Mouse (Mus musculus) CH12.LX (cell line): ENCODE measurements at regions not wholly inside any gene's neighbourhood (a gene's known extent, or its start where the extent isn't known, plus 50 kb on each side); places are given as distances from the start of the nearest gene placed in this dataset.
A peak's percentile ranks its signal among the peaks of the same experiment; 100 is the strongest.

Source experiments
- DNase-seq: peaks from one replicate; pipeline ENCODE4 v3.0.0-alpha.2; 2013; ENCODE audit errors: extremely low read depth
- H3K27ac ChIP-seq: 2 replicates; pipeline ENCODE4 v1.5.1; 2012; ENCODE audit warnings: low read depth, mild to moderate bottlenecking, control low read depth, moderate library complexity; ENCODE audit not compliant: insufficient read depth
- H3K27me3 ChIP-seq: replicated peaks from 2 replicates; pipeline ENCODE3; 2012; ENCODE audit warnings: inconsistent platforms
- H3K36me3 ChIP-seq, 2 experiments: replicated peaks in 1 of 2; 2 replicates each; pipeline versions ENCODE3 to v1.6.1; 2012; ENCODE audit warnings: inconsistent platforms in 1 of 2, low read length in 1 of 2, mild to moderate bottlenecking in 1 of 2, mixed read lengths in 1 of 2, moderate library complexity in 1 of 2; ENCODE audit not compliant: control insufficient read depth in 1 of 2, insufficient read depth in 1 of 2
- H3K4me1 ChIP-seq, 2 experiments: 2 replicates each; pipeline ENCODE4 v1.6.1; 2012; ENCODE audit warnings: inconsistent platforms in 1 of 2, moderate library complexity in 1 of 2; ENCODE audit not compliant: insufficient read depth in 2 of 2, control insufficient read depth in 1 of 2
- H3K4me2 ChIP-seq: 2 replicates; pipeline ENCODE4 v1.6.1; 2012; ENCODE audit warnings: low read depth, mild to moderate bottlenecking, control low read depth; ENCODE audit not compliant: poor library complexity, insufficient read depth, severe bottlenecking
- H3K4me3 ChIP-seq, 3 experiments: fragments of 150-350 bp in 1 of 3; sonication (generic) in 1 of 3; replicated peaks in 1 of 3; 2 replicates each; pipeline versions ENCODE3 to v1.5.1; 2011 to 2012; ENCODE audit warnings: low read depth in 2 of 3, low read length in 2 of 3, mild to moderate bottlenecking in 2 of 3, moderate library complexity in 2 of 3, control low read depth in 1 of 3, improper control_type of control experiment in 1 of 3, inconsistent platforms in 1 of 3, mixed read lengths in 1 of 3; ENCODE audit not compliant: poor library complexity in 1 of 3
- H3K79me2 ChIP-seq: replicated peaks from 2 replicates; pipeline ENCODE4 v1.6.1; 2012; ENCODE audit warnings: mild to moderate bottlenecking, moderate library complexity; ENCODE audit not compliant: control insufficient read depth, poor library complexity, insufficient read depth, severe bottlenecking; ENCODE audit errors: extremely low read depth
- H3K9ac ChIP-seq: 2 replicates; pipeline ENCODE4 v1.6.1; 2012; ENCODE audit warnings: low read depth, mild to moderate bottlenecking, control low read depth, moderate library complexity; ENCODE audit not compliant: insufficient read depth
- H3K9me3 ChIP-seq: replicated peaks from 2 replicates; pipeline ENCODE3; 2012; ENCODE audit warnings: low read length, inconsistent platforms, mixed read lengths
- BHLHE40 ChIP-seq: IDR thresholded peaks from 2 replicates; pipeline ENCODE4 v1.6.1; 2011; ENCODE audit warnings: mild to moderate bottlenecking, low read depth, low read length, improper control_type of control experiment
- CHD2 ChIP-seq: IDR thresholded peaks from 2 replicates; pipeline ENCODE4 v1.6.1; 2011; ENCODE audit warnings: low read length, improper control_type of control experiment
- CTCF ChIP-seq, 2 experiments: IDR thresholded peaks in 1 of 2; conservative IDR thresholded peaks in 1 of 2; 2 replicates each; pipeline ENCODE4 v1.5.1; 2011 to 2012; ENCODE audit warnings: low read depth in 2 of 2, low read length in 2 of 2, improper control_type of control experiment in 1 of 2, inconsistent platforms in 1 of 2, mild to moderate bottlenecking in 1 of 2, moderate library complexity in 1 of 2
- ELF1 ChIP-seq: IDR thresholded peaks from 2 replicates; pipeline ENCODE4 v1.6.1; 2014; ENCODE audit warnings: low read depth, mild to moderate bottlenecking, inconsistent platforms, low read length, improper control_type of control experiment
- EP300 ChIP-seq: IDR thresholded peaks from 2 replicates; pipeline ENCODE4 v1.6.1; 2011; ENCODE audit warnings: low read length, improper control_type of control experiment
- ETS1 ChIP-seq: conservative IDR thresholded peaks from 2 replicates; pipeline ENCODE4 v1.6.1; 2012; ENCODE audit warnings: low read depth, mild to moderate bottlenecking, inconsistent platforms, low read length, improper control_type of control experiment, moderate library complexity
- GABPA ChIP-seq: IDR thresholded peaks from 2 replicates; pipeline ENCODE4 v1.6.1; 2012; ENCODE audit warnings: low read depth, low read length, improper control_type of control experiment, inconsistent platforms; ENCODE audit not compliant: insufficient replicate concordance
- HCFC1 ChIP-seq: IDR thresholded peaks from 2 replicates; pipeline ENCODE4 v1.6.1; 2012; ENCODE audit warnings: low read depth, mild to moderate bottlenecking, inconsistent platforms, low read length, improper control_type of control experiment
- IRF4 ChIP-seq: IDR thresholded peaks from 2 replicates; pipeline ENCODE4 v1.6.1; 2014; ENCODE audit warnings: low read depth, mild to moderate bottlenecking, inconsistent platforms, low read length, improper control_type of control experiment
- MAFK ChIP-seq: IDR thresholded peaks from 2 replicates; pipeline ENCODE4 v1.6.1; 2011; ENCODE audit warnings: low read length, improper control_type of control experiment; ENCODE audit not compliant: insufficient replicate concordance
- MAX ChIP-seq: IDR thresholded peaks from 2 replicates; pipeline ENCODE4 v1.6.1; 2011; ENCODE audit warnings: low read length, improper control_type of control experiment
- MEF2A ChIP-seq: IDR thresholded peaks from 2 replicates; pipeline ENCODE4 v1.6.1; 2014; ENCODE audit warnings: low read depth, mild to moderate bottlenecking, inconsistent platforms, low read length, improper control_type of control experiment, borderline replicate concordance
- PAX5 ChIP-seq: IDR thresholded peaks from 2 replicates; pipeline ENCODE4 v1.6.1; 2012; ENCODE audit warnings: low read length, inconsistent platforms, mixed read lengths
- POLR2A ChIP-seq: IDR thresholded peaks from 2 replicates; pipeline ENCODE4 v1.6.1; 2011; ENCODE audit warnings: low read depth, mild to moderate bottlenecking, improper control_type of control experiment, low read length
- RAD21 ChIP-seq: IDR thresholded peaks from 2 replicates; pipeline ENCODE4 v1.6.1; 2011; ENCODE audit warnings: low read depth, mild to moderate bottlenecking, low read length, improper control_type of control experiment, moderate library complexity
- SIN3A ChIP-seq: IDR thresholded peaks from 2 replicates; pipeline ENCODE4 v1.6.1; 2012; ENCODE audit warnings: low read length, improper control_type of control experiment, inconsistent platforms
- SMC3 ChIP-seq: IDR thresholded peaks from 2 replicates; pipeline ENCODE4 v1.6.1; 2011; ENCODE audit warnings: low read depth, low read length, improper control_type of control experiment
- TBP ChIP-seq: conservative IDR thresholded peaks from 2 replicates; pipeline ENCODE4 v1.6.1; 2011; ENCODE audit warnings: low read depth, low read length, improper control_type of control experiment
- TCF12 ChIP-seq: IDR thresholded peaks from 2 replicates; pipeline ENCODE4 v1.6.1; 2014; ENCODE audit warnings: low read depth, mild to moderate bottlenecking, inconsistent platforms, low read length, improper control_type of control experiment
- USF1 ChIP-seq: IDR thresholded peaks from 2 replicates; pipeline ENCODE4 v1.6.1; 2014; ENCODE audit warnings: low read depth, mild to moderate bottlenecking, inconsistent platforms, low read length, improper control_type of control experiment
- dilution Hi-C: fragments of 300-500 bp; cut with MboI; formaldehyde crosslinking; loops from 2 replicates; pipeline ENCODE4 v1.14.3; 2020; ENCODE audit warnings: low sequenced_read_pairs; ENCODE audit not compliant: extremely low pct_unique_long_range_greater_than_20kb, extremely low pct_ligation_motif_present
- in situ Hi-C: fragments of 300-500 bp; cut with MboI; formaldehyde crosslinking; loops from 3 replicates; pipeline ENCODE4 v1.14.3; 2019; ENCODE audit warnings: low sequenced_read_pairs, low pct_ligation_motif_present, low pct_unique_long_range_greater_than_20kb, mixed read lengths

GRCm38 (mm10) chr1:183904564-183904963 lies 108.5 kb upstream of the Dusp10 start:
- Histone ChIP-seq H3K79me2 (no peaks in the 10 kb centered on the region), H3K27ac (no peak overlapping the region), H3K4me1 (peaks cover 0 to 13% of the 10 kb centered on the region in 2 experiments; a peak in 2 of 4 replicates), H3K4me2 (no peak overlapping the region), H3K36me3 (no peaks in the 10 kb centered on the region), H3K27me3 (no peaks in the 10 kb centered on the region), H3K4me3 (no peak overlapping the region), H3K9ac (no peak overlapping the region), H3K9me3 (peaks cover 8% of the 10 kb centered on the region)
- TF ChIP-seq PAX5 (no peak), SIN3A (no peak), ELF1 (no peak), CTCF (conservative IDR thresholded peaks at IDR 0.05 in 1 of 2, IDR thresholded peaks at IDR 0.05 in 1 of 2; ENCODE audit: low read depth in 2 of 2, low read length in 2 of 2) (no peak), MAFK (no peak), GABPA (no peak), IRF4 (no peak), TCF12 (peak; percentile 21; the same call in 1 of the 2 replicates), USF1 (no peak), SMC3 (no peak), MAX (peak; percentile 44; the same call in 1 of the 2 replicates), EP300 (peak; percentile 20; the same call in 1 of the 2 replicates), POLR2A (no peak), TBP (no peak), RAD21 (no peak), BHLHE40 (0 out of 2 replicates have a peak, but pooled peaks have one; percentile 21), ETS1 (0 out of 2 replicates have a peak, but pooled peaks have one; percentile 11)
- peak; percentile 58 for DNase-seq
- dilution Hi-C loops = no loop called here
- in situ Hi-C loops = no loop called here

GRCm38 (mm10) chr1:183905345-183906142 lies 107.6 kb upstream of the Dusp10 start:
- H3K27me3 ChIP-seq = no peaks in the 10 kb centered on the region
- peaks cover 8% of the 10 kb centered on the region for H3K9me3 ChIP-seq
- no peak overlapping the region for H3K27ac ChIP-seq
- no peak overlapping the region for H3K4me2 ChIP-seq
- DNase-seq = no peak
- no peak overlapping the region for H3K9ac ChIP-seq
- no peaks in the 10 kb centered on the region for H3K36me3 ChIP-seq
- H3K79me2 ChIP-seq = no peaks in the 10 kb centered on the region
- peaks cover 0 to 13% of the 10 kb centered on the region in 2 experiments; a peak in 2 of 4 replicates for H3K4me1 ChIP-seq
- H3K4me3 ChIP-seq = no peak overlapping the region
- dilution Hi-C loops (no loop called here), in situ Hi-C loops (no loop called here)
- TF ChIP-seq ELF1 (no peak), MEF2A (no peak), CHD2 (no peak), GABPA (no peak), BHLHE40 (no peak), HCFC1 (no peak)
